Mouse (Mus musculus): ENCODE measurements around the gene Fubp3.

DNA sequence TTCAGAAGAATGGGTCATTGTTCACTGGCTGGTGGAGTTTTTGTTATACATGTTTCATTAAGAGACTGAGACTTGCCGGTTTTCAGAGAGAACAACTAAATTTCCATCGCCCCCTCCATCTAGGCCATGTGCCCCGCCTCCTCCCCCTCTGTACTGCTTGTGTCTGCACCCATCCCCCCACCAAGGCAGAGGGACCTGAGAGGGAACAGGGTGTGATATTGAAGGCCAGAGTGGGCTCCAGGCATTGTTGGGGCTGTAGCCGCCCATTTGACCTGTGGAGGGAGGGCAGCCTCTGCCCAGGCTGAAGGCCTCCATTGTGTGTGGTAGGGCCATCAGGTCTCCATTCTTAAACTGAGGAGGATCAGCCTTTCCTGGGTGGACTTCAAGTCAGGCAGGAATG, 38.5 kb downstream of the Fubp3 start:
- TF ChIP-seq CTCF (IDR thresholded peaks at IDR 0.05; ENCODE audit: extremely low read depth, insufficient read length, insufficient replicate concordance, low read depth, low read length): no peak
- TF ChIP-seq POLR2A (IDR thresholded peaks at IDR 0.05; ENCODE audit: low read depth, low read length): no peak

Data from small intestine, adult 2 months (tissue).